ENCODE assay signal across 19 mouse cellular contexts in genomic region chr4:106730814-106731213, GRCm38 (mm10). TPM values are rescaled to one million over a fixed set of nuclear protein-coding genes. Genes with fewer than 3 reads are reported as not detected.
DNase-seq lines count a peak whose midpoint lies in the region; ATAC-seq and TF ChIP-seq lines count a peak whose summit lies in the region.
"Had no signal": no experiment of that assay in that cellular context is flagged by ENCODE, and none has a peak within 500 bp of the region (broad histone marks: within the 10 kb centered on the region; RNA-seq: fewer than 3 reads in every experiment).

TSS of gene Mroh7 (minus strand) at chr4:106730925.

- ATAC-seq in kidney, embryonic 15.5 days (replicated peaks; ENCODE audit: low FRiP score) = no peak
- ATAC-seq in common myeloid progenitor, adult 5-6 weeks (replicated peaks; ENCODE audit: low read depth, poor library complexity, severe bottlenecking) = 0 out of 2 replicates have a peak, but pooled peaks have one; percentile 32
- ATAC-seq: forebrain, embryonic 15.5 days; lung, postnatal 0 days had no signal

- H3K9me3 ChIP-seq in kidney, embryonic 15.5 days (replicated peaks) = no peaks in the 10 kb centered on the region
- H3K9me3 ChIP-seq: embryonic facial prominence, embryonic 13.5 days; forebrain, embryonic 15.5 days; heart, embryonic 13.5 days; neural tube, embryonic 13.5 days had no signal

- whole genome bisulfite sequencing in kidney, adult 2 months = 50% methylated on average over 7 of the region's 7 CpGs
- whole genome bisulfite sequencing in kidney, embryonic 15.5 days = 72% methylated on average over 7 of the region's 7 CpGs

- TF ChIP-seq POLR2A in kidney, adult 2 months (IDR thresholded peaks at IDR 0.05; ENCODE audit: low read depth, low read length) = no peak

- no peaks in the 10 kb centered on the region for H3K27me3 ChIP-seq in kidney, adult 2 months (replicated peaks; ENCODE audit: control insufficient read depth, insufficient read depth, low read length)
- H3K27me3 ChIP-seq in kidney, embryonic 15.5 days = no peaks in the 10 kb centered on the region
- H3K27me3 ChIP-seq: embryonic facial prominence, embryonic 13.5 days; forebrain, embryonic 15.5 days; neural tube, embryonic 13.5 days had no signal

- no peak; the same call in 1 of the 2 replicates for TF ChIP-seq CTCF in kidney, adult 2 months (conservative IDR thresholded peaks at IDR 0.05; ENCODE audit: insufficient read depth, insufficient read length, low read depth, low read length)

- peak within 1 kb of the TSS; percentile 57; the same call in 1 of the 2 replicates for H3K27ac ChIP-seq in kidney, adult 2 months (ENCODE audit: insufficient read depth, low read depth, low read length)
- H3K27ac ChIP-seq in kidney, embryonic 15.5 days = no peak within 1 kb of the TSS
- H3K27ac ChIP-seq: embryonic facial prominence, embryonic 13.5 days; forebrain, embryonic 15.5 days; heart, embryonic 13.5 days; hindbrain, embryonic 14.5 days; neural tube, embryonic 13.5 days had no signal

- no peak within 1 kb of the TSS for H3K4me2 ChIP-seq in kidney, embryonic 15.5 days
- H3K4me2 ChIP-seq: embryonic facial prominence, embryonic 13.5 days; forebrain, embryonic 15.5 days; heart, embryonic 13.5 days; hindbrain, embryonic 14.5 days; neural tube, embryonic 13.5 days had no signal

- no peaks in the 10 kb centered on the region; the same call in 1 of the 2 replicates for H3K4me1 ChIP-seq in kidney, adult 2 months (ENCODE audit: control insufficient read depth, insufficient read depth, low read length)
- H3K4me1 ChIP-seq in kidney, embryonic 15.5 days = peaks cover 16% of the 10 kb centered on the region
- H3K4me1 ChIP-seq: embryonic facial prominence, embryonic 13.5 days; forebrain, embryonic 15.5 days; heart, embryonic 13.5 days; neural tube, embryonic 13.5 days had no signal

- H3K4me3 ChIP-seq in kidney, adult 2 months (ENCODE audit: insufficient read depth, low read depth, low read length) = no peak within 1 kb of the TSS
- H3K4me3 ChIP-seq in kidney, embryonic 15.5 days (replicated peaks) = no peak within 1 kb of the TSS
- H3K4me3 ChIP-seq: embryonic facial prominence, embryonic 13.5 days; forebrain, embryonic 15.5 days; heart, embryonic 13.5 days; neural tube, embryonic 13.5 days had no signal

- no peak within 1 kb of the TSS for H3K9ac ChIP-seq in kidney, embryonic 15.5 days
- H3K9ac ChIP-seq: embryonic facial prominence, embryonic 13.5 days; forebrain, embryonic 15.5 days; heart, embryonic 13.5 days; hindbrain, embryonic 14.5 days; neural tube, embryonic 13.5 days had no signal

- H3K36me3 ChIP-seq in kidney, adult 2 months (ENCODE audit: control insufficient read depth, insufficient read depth, low read length) = no peaks in the 10 kb centered on the region
- no peaks in the 10 kb centered on the region for H3K36me3 ChIP-seq in kidney, embryonic 15.5 days
- H3K36me3 ChIP-seq: embryonic facial prominence, embryonic 13.5 days; forebrain, embryonic 15.5 days; heart, embryonic 13.5 days; neural tube, embryonic 13.5 days had no signal

- DNase-seq in kidney, adult 2 months = peak; percentile 93
- peak; percentile 86 to 88 for DNase-seq in kidney, adult 8-10 months
- peak; percentile 26 to 61 for DNase-seq in kidney, postnatal 4 days
- no peak for DNase-seq in urinary bladder, postnatal 10 days (ENCODE audit: low spot score)
- DNase-seq in urinary bladder, postnatal 25 days (ENCODE audit: low spot score) = no peak
- DNase-seq: B cell, adult 2 months; cerebellum, adult 2 months; heart, postnatal 36 days; midbrain, embryonic 14.5 days; right cerebral cortex, adult 18-20 months; thymus, postnatal 36 days had no signal

RNA-seq across cellular contexts. Expression of gene Mroh7, which starts in this region (rescaled TPM):
- polyA plus RNA-seq in kidney, adult 2 months (2012; rRNA removed) = 9.2 and 9.7 TPM in 2 replicates
- polyA plus RNA-seq in kidney, embryonic 15.5 days (2015; fragmentation: Nextera tagmentation; extraction: Ambion mirVana) = 0.52 and 0.57 TPM in 2 replicates
- total RNA-seq in common myeloid progenitor, adult 5-6 weeks (2017) = not detected in 2 replicates

Comparison
In these comparisons a context has a peak if more than half of its experiments do, and no peak if none do; other contexts are left out.
1. Peak in ATAC-seq in common myeloid progenitor, adult 5-6 weeks; RNA of the gene not detected or under 1 TPM.
2. DNase-seq: peak in kidney, adult 2 months (single experiment), kidney, adult 8-10 months (2 of 2) and kidney, postnatal 4 days (2 of 2); none in urinary bladder, postnatal 10 days (single experiment) and urinary bladder, postnatal 25 days (single experiment).